ENCODE assay signal across 22 mouse cellular contexts in the genomic region with DNA sequence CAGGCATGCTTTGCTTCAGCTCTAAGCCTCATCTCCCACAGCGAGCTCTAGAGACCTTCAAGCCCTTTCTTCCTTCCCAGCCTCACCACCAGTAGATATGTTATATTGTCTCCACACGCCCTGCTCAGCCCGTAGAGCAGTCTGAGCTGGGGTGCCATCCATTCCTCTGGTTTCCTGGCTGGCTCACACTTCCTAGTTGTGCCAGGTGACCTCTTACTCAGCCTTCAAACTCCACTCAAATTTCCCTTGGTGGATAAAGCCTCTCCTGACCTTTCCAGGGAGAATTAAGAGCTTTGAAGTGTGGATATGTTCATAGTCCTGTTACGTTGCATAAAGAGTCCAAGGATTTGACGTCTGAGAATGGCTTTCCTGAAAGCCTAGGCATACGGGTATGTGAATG.
"Had no signal": no experiment of that assay in that cellular context is flagged by ENCODE, and none has a peak within 500 bp of the region (broad histone marks: within the 10 kb centered on the region; RNA-seq: fewer than 3 reads in every experiment).

No protein-coding gene starts in this region.

- H3K4me3 ChIP-seq: kidney, embryonic 15.5 days; liver, embryonic 12.5 days; liver, embryonic 15.5 days; lung, embryonic 15.5 days; megakaryocyte, embryonic 14.5 days; midbrain, embryonic 10.5 days; midbrain, embryonic 13.5 days; myocyte; neural tube, embryonic 15.5 days; stomach, embryonic 15.5 days had no signal

- H3K9me3 ChIP-seq: kidney, embryonic 15.5 days; liver, embryonic 12.5 days; liver, embryonic 15.5 days; lung, embryonic 15.5 days; megakaryocyte, embryonic 14.5 days; midbrain, embryonic 10.5 days; midbrain, embryonic 13.5 days; neural tube, embryonic 15.5 days; stomach, embryonic 15.5 days had no signal

- H3K4me2 ChIP-seq: kidney, embryonic 15.5 days; liver, embryonic 12.5 days; liver, embryonic 15.5 days; lung, embryonic 15.5 days; midbrain, embryonic 13.5 days; neural tube, embryonic 15.5 days; stomach, embryonic 15.5 days had no signal

- DNase-seq: kidney, adult 8-10 months; kidney, postnatal 10 days; kidney, postnatal 36 days; lung, adult 18-20 months; lung, postnatal 10 days; lung, postnatal 36 days; right cerebral cortex, adult 18-20 months; right cerebral cortex, postnatal 14 days; right cerebral cortex, postnatal 4 days; spleen, adult 18-20 months; thymus, postnatal 25 days had no signal

- H3K27me3 ChIP-seq: kidney, embryonic 15.5 days; liver, embryonic 12.5 days; liver, embryonic 15.5 days; lung, embryonic 15.5 days; midbrain, embryonic 13.5 days; neural tube, embryonic 15.5 days; stomach, embryonic 15.5 days had no signal

- H3K4me1 ChIP-seq: liver, embryonic 12.5 days; liver, embryonic 15.5 days; lung, embryonic 15.5 days; megakaryocyte, embryonic 14.5 days; stomach, embryonic 15.5 days had no signal

- ATAC-seq: liver, embryonic 12.5 days; midbrain, embryonic 13.5 days; midbrain, embryonic 16.5 days had no signal

- H3K27ac ChIP-seq: kidney, embryonic 15.5 days; liver, embryonic 12.5 days; liver, embryonic 15.5 days; lung, embryonic 15.5 days; midbrain, embryonic 10.5 days; midbrain, embryonic 13.5 days; neural tube, embryonic 15.5 days; stomach, embryonic 15.5 days had no signal

- H3K9ac ChIP-seq: kidney, embryonic 15.5 days; liver, embryonic 12.5 days; liver, embryonic 15.5 days; lung, embryonic 15.5 days; midbrain, embryonic 13.5 days; neural tube, embryonic 15.5 days; stomach, embryonic 15.5 days had no signal

- H3K36me3 ChIP-seq: kidney, embryonic 15.5 days; liver, embryonic 12.5 days; liver, embryonic 15.5 days; lung, embryonic 15.5 days; midbrain, embryonic 10.5 days; midbrain, embryonic 13.5 days; neural tube, embryonic 15.5 days; stomach, embryonic 15.5 days had no signal
